Mouse (Mus musculus) ES-Bruce4 (cell line): ENCODE measurements around the gene Gm6096.

Source experiments
- CTCF ChIP-seq: IDR thresholded peaks from one replicate; pipeline ENCODE4 v1.8.1; 2011; ENCODE audit warnings: low read depth, low read length
- EP300 ChIP-seq: IDR thresholded peaks from 2 replicates; pipeline ENCODE4 v1.6.1; 2011; ENCODE audit warnings: low read depth, low read length; ENCODE audit not compliant: insufficient read depth

DNA sequence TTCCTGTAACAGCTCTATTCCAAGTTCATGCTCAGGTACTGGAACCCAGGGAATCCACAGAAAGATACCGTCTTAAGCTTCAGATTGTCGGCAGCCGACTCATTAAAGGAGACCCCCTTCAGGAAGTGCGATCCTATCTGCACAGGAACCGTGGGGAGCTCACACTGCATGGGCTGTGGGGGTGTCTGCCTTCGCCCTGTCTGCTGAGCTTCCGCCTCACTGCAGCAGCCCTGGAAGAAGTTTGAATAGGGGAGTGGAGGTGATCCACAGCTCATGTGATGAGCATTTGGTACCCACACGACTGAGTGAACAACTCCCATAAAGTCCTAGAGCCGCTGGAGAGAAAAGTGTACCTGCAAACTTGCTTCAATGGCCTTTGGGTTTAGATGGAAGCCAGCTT is 6.4 kb downstream of the Gm6096 start:
- TF ChIP-seq CTCF (no peak), EP300 (no peak)
